Mouse (Mus musculus): ENCODE measurements around the gene Emsy. TPM values are rescaled to one million over a fixed set of nuclear protein-coding genes. Genes with fewer than 3 reads are reported as not detected.

Gene Emsy
- polyA plus RNA-seq, 1 experiment from 2014 or later: 14.1 TPM

- H3K27me3 ChIP-seq (ENCODE audit: insufficient read depth, low read length): no peaks in the 10 kb centered on the region
- ATAC-seq (replicated peaks; ENCODE audit: low FRiP score, low read depth): no peak
- WGBS: 57% methylated on average over 3 of the region's 3 CpGs
- no peak for DNase-seq (ENCODE audit: low spot score)
- H3K4me3 ChIP-seq (replicated peaks; ENCODE audit: low read depth, low read length): no peak overlapping the region
- peaks cover 10% of the 10 kb centered on the region; the same call in 1 of the 2 replicates for H3K4me1 ChIP-seq (replicated peaks; ENCODE audit: insufficient read depth, low read length)
- no peaks in the 10 kb centered on the region for H3K36me3 ChIP-seq (ENCODE audit: insufficient read depth, low read length)
- TF ChIP-seq CTCF (IDR thresholded peaks at IDR 0.05; ENCODE audit: low read depth): no peak
- no peak overlapping the region for H3K27ac ChIP-seq
- no peak overlapping the region for H3K9ac ChIP-seq (ENCODE audit: low read depth, low read length)
- no peak overlapping the region for H3K4me2 ChIP-seq (ENCODE audit: low read length)
- no peaks in the 10 kb centered on the region for H3K9me3 ChIP-seq (replicated peaks; ENCODE audit: low read length)
Observed at GRCm38 (mm10) chr7:98544556-98544955, 112.0 kb downstream of the Emsy start.

DNA sequence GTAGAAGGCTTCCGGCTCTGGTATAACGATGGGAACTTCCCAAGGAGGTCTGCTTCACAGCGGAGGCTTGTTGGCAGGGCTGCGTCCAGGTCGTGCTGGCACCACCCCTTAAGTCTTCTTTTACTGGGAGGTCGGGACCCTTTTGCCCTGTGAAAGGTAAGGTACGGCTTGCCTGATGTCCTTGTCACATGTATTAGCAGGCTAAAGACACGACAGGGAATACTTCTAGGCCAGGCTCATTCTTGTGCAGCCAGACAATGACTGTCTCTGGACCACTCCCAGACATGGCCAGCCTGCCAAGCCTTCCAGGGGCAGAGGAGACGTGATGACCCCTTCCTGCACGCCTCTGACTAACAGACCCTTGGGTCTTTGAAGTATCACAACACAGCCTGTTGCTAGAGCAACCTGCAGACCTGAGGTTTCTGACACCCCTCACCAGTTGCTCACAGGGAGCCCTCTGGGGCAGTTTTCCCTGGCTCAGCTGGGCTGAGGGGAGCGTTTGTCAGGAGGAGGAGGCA, 112.7 kb downstream of the Emsy start:
- no peaks in the 10 kb centered on the region for H3K36me3 ChIP-seq (ENCODE audit: insufficient read depth, low read length)
- 54% methylated on average over 11 of the region's 11 CpGs for WGBS
- H3K4me1 ChIP-seq (replicated peaks; ENCODE audit: insufficient read depth, low read length): peaks cover 10% of the 10 kb centered on the region; the same call in 1 of the 2 replicates
- H3K27me3 ChIP-seq (ENCODE audit: insufficient read depth, low read length): no peaks in the 10 kb centered on the region
- H3K9me3 ChIP-seq (replicated peaks; ENCODE audit: low read length): no peaks in the 10 kb centered on the region
- no peak overlapping the region for H3K4me3 ChIP-seq (replicated peaks; ENCODE audit: low read depth, low read length)
- no peak overlapping the region for H3K9ac ChIP-seq (ENCODE audit: low read depth, low read length)
- H3K4me2 ChIP-seq (ENCODE audit: low read length): no peak overlapping the region
- no peak for TF ChIP-seq CTCF (IDR thresholded peaks at IDR 0.05; ENCODE audit: low read depth)
- DNase-seq (ENCODE audit: low spot score) (no peak), ATAC-seq (replicated peaks; ENCODE audit: low FRiP score, low read depth) (no peak)
- H3K27ac ChIP-seq: no peak overlapping the region; the same call in 1 of the 2 replicates

DNA sequence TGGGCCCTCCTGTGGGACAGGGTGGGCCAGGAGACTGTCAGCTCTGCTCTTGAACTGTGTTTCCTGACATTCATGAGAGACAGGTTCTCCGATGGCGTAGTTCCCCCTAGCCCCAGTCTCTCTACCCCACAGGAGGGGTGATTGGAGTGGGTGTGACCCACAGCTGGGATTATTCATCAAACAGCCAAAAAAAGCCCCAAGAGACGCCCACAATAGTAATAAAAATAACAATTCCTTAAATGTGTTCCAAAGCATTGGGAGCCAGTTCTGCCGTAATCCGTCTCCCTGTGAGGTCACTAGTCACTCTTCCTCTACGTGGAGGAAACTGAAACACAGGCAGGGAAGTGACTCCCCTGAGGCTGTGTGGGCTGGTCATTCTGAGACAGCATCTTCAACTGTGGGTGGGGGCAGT, 113.8 kb downstream of the Emsy start:
- no peaks in the 10 kb centered on the region for H3K9me3 ChIP-seq (replicated peaks; ENCODE audit: low read length)
- H3K4me1 ChIP-seq (replicated peaks; ENCODE audit: insufficient read depth, low read length): peaks cover 16% of the 10 kb centered on the region
- TF ChIP-seq CTCF (IDR thresholded peaks at IDR 0.05; ENCODE audit: low read depth): no peak
- H3K9ac ChIP-seq (ENCODE audit: low read depth, low read length): no peak overlapping the region
- DNase-seq (ENCODE audit: low spot score) (no peak), ATAC-seq (replicated peaks; ENCODE audit: low FRiP score, low read depth) (no peak)
- no peaks in the 10 kb centered on the region for H3K36me3 ChIP-seq (ENCODE audit: insufficient read depth, low read length)
- peak overlapping the region; percentile 25; the same call in 1 of the 2 replicates for H3K27ac ChIP-seq
- WGBS: 43% methylated on average over 6 of the region's 6 CpGs
- no peak overlapping the region for H3K4me2 ChIP-seq (ENCODE audit: low read length)
- H3K4me3 ChIP-seq (replicated peaks; ENCODE audit: low read depth, low read length): no peak overlapping the region
- H3K27me3 ChIP-seq (ENCODE audit: insufficient read depth, low read length): no peaks in the 10 kb centered on the region

- H3K4me3 ChIP-seq (replicated peaks; ENCODE audit: low read depth, low read length): no peak overlapping the region
Observed at GRCm38 (mm10) chr7:98542267-98542666, 114.3 kb downstream of the Emsy start.

GRCm38 (mm10) chr7:98541564-98541963, 115.0 kb downstream of the Emsy start:
- Histone ChIP-seq H3K36me3 (ENCODE audit: insufficient read depth, low read length) (no peaks in the 10 kb centered on the region), H3K27ac (no peak overlapping the region), H3K27me3 (ENCODE audit: insufficient read depth, low read length) (no peaks in the 10 kb centered on the region), H3K4me3 (replicated peaks; ENCODE audit: low read depth, low read length) (no peak overlapping the region), H3K9ac (ENCODE audit: low read depth, low read length) (no peak overlapping the region), H3K9me3 (replicated peaks; ENCODE audit: low read length) (no peaks in the 10 kb centered on the region), H3K4me1 (replicated peaks; ENCODE audit: insufficient read depth, low read length) (peaks cover 21% of the 10 kb centered on the region), H3K4me2 (ENCODE audit: low read length) (no peak overlapping the region)
- WGBS: 82% methylated on average over 5 of the region's 5 CpGs
- DNase-seq (ENCODE audit: low spot score) (no peak), ATAC-seq (replicated peaks; ENCODE audit: low FRiP score, low read depth) (no peak)
- TF ChIP-seq CTCF (IDR thresholded peaks at IDR 0.05; ENCODE audit: low read depth): no peak

More at GRCm38 (mm10) chr7:98542267-98542666, 114.3 kb downstream of the Emsy start:
- H3K9me3 ChIP-seq (replicated peaks; ENCODE audit: low read length): no peaks in the 10 kb centered on the region
- peak overlapping the region; percentile 25; the same call in 1 of the 2 replicates for H3K27ac ChIP-seq
- ATAC-seq (replicated peaks; ENCODE audit: low FRiP score, low read depth) (no peak), DNase-seq (ENCODE audit: low spot score) (no peak)
- H3K27me3 ChIP-seq (ENCODE audit: insufficient read depth, low read length): no peaks in the 10 kb centered on the region
- H3K4me1 ChIP-seq (replicated peaks; ENCODE audit: insufficient read depth, low read length): peaks cover 21% of the 10 kb centered on the region
- TF ChIP-seq CTCF (IDR thresholded peaks at IDR 0.05; ENCODE audit: low read depth): no peak
- H3K36me3 ChIP-seq (ENCODE audit: insufficient read depth, low read length): no peaks in the 10 kb centered on the region
- 73% methylated on average over 3 of the region's 3 CpGs for WGBS
- no peak overlapping the region for H3K9ac ChIP-seq (ENCODE audit: low read depth, low read length)
- no peak overlapping the region for H3K4me2 ChIP-seq (ENCODE audit: low read length)

GRCm38 (mm10) chr7:98540879-98541278, 115.7 kb downstream of the Emsy start:
- ATAC-seq (replicated peaks; ENCODE audit: low FRiP score, low read depth): no peak
- no peak overlapping the region for H3K27ac ChIP-seq
- WGBS: 52% methylated on average over 2 of the region's 2 CpGs

More at GRCm38 (mm10) chr7:98540879-98541278, 115.7 kb downstream of the Emsy start:
- no peak overlapping the region for H3K4me2 ChIP-seq (ENCODE audit: low read length)
- no peak overlapping the region for H3K4me3 ChIP-seq (replicated peaks; ENCODE audit: low read depth, low read length)
- no peak overlapping the region for H3K9ac ChIP-seq (ENCODE audit: low read depth, low read length)
- TF ChIP-seq CTCF (IDR thresholded peaks at IDR 0.05; ENCODE audit: low read depth): no peak
- no peak for DNase-seq (ENCODE audit: low spot score)
- no peaks in the 10 kb centered on the region for H3K9me3 ChIP-seq (replicated peaks; ENCODE audit: low read length)
- H3K36me3 ChIP-seq (ENCODE audit: insufficient read depth, low read length): no peaks in the 10 kb centered on the region
- H3K27me3 ChIP-seq (ENCODE audit: insufficient read depth, low read length): no peaks in the 10 kb centered on the region
- H3K4me1 ChIP-seq (replicated peaks; ENCODE audit: insufficient read depth, low read length): peaks cover 21% of the 10 kb centered on the region
